Mouse (Mus musculus): ENCODE data around the gene Mrpl47.

GRCm38 (mm10) chr3:32690901-32691300 is 46.5 kb downstream of the Mrpl47 start:
- TF ChIP-seq POLR2A (IDR thresholded peaks at IDR 0.05; ENCODE audit: low read depth, low read length) (no peak), CTCF (IDR thresholded peaks at IDR 0.05; ENCODE audit: extremely low read depth, insufficient read depth, insufficient read length, insufficient replicate concordance) (no peak)
